Mouse (Mus musculus) embryo, embryonic 10.5 days (tissue): Measurements from ENCODE around the gene Cpne4.

ENCODE experiments used
- DNase-seq: peaks from one replicate; pipeline ENCODE4 v3.0.0-alpha.2; 2015; ENCODE audit warnings: low spot score

The Cpne4 gene

DNA sequence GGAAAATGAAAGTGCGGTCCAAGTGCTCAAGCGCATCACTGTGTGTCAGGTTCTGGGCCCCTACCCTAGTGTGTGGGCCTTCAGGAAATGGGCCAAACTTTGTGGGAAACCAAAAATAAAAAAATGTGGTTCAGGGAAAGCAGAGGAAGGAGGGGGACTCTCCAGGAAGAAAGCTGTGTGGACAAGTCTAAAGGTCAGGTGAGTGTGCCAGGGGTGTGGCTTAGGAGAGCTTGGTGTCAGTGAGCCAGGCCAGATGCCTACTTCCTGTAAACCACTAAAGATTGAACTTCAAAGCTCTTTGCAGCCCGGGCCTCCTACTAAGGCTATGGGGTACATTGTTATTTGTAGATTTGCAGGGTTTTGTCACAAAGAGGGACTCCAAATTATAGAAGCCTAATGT is 327.1 kb downstream of the Cpne4 start:
- no peak for DNase-seq

DNA sequence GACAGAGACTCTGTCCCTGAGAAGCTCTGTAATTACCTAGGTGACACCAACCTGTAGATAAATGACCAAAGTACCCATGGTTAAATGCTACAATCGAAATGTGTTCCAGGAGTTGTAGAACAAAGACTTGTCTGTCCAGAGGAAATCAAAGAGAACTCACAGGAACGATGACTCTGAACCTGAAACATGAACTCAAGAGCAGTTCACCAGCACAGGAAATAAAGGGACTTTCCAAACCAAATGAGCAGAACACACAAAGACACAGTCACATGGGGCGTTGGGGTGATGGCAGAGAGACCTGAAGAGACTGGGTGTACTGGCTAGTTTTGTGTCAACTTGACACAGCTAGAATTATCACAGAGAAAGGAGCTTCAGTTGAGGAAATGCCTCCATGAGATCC is 329.9 kb downstream of the Cpne4 start:
- no peak for DNase-seq

DNA sequence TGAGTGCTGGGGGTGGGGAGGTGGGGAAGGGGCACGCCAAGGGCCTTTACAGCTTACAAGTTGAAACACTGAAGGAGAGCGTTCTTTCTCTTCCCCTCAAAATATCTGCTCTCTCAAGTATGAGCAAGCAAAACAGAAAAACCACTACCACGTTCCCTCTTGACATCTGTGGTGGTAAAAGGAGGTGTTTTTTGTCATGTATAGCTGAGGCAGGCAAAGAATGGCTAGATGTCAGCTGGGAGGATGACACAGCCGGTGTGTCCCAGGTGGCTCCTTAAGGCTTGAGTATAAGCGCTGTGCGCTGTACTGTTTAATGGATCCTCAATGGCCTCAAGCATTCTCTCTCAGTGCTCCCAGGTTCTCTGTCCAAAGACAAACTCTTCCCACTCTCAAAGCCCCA is 331.5 kb downstream of the Cpne4 start:
- no peak for DNase-seq

DNA sequence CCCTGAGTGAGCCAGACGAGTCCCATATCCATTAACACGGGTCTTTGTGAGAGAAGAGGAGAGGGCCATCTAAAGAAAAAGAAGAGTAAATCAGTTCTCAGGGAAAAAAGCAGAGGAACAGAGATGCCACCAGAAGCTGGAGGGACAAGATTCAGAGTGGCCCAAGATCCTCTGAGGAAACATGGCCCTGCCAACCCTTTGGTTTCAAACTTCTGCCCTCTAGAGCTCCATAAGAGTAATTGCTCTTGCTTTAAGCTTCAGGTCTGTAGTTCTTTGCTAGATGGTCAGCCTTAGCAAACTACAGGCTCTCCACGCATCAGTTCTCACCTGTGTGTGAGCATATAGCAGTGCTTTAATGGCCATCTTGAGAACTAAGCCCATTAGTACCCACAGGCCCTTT is 343.4 kb downstream of the Cpne4 start:
- no peak for DNase-seq

DNA sequence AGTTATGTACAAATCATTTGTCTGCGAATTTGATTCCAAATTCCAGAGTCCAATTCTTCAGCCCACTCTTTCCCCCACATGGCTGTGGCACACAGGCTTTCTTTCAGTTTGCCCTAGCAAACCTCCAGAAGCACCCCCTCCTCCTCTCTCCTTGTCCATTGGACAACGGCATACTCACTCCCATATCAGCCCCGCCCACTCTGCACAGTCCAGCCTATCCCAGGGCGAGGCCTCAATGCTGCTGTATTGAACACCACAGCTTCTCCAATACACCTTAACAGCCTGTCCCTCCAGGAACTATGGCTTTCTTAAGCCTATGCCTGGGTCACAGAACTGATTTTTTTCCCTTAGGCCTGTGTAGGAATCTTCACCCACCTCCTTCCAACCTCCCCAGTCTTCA is 348.3 kb downstream of the Cpne4 start:
- no peak for DNase-seq

DNA sequence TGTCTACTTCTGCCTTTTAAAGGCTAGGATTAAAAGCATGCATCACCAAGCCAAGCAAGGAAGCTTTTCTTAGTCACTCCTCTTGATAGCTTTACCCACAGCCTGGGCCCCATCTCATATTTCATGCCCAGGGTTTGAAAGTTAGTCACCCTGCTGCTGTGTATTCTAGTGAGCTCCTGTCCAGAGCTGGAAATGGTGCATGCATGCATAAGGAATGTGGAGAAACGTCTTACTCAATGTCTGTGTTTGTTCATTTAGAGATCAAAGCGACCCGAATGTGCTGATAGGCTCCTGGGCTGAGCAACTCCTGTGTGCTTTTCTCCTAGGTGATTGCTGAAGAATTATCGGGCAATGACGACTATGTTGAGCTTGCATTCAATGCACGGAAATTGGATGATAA is 354.0 kb downstream of the Cpne4 start:
- peak; percentile 40 for DNase-seq

DNA sequence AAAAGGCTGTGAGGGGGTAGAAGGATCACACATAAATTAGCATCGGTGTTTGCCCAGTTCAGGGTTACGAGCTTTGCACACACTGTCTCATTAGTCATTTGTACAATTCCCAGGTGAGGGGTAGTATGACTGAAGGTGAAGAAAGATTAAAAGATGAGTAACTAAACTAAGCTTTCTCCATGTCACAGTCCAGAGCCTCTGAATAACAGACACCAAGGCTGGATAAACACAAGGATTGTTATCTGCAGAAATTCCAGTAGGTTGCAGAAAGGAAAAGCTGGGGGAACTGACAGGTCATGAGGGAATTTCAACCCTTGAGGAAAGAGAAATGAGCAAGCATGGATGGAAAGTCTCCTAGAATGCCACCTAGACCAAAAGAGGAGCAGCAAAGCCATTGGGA is 354.7 kb downstream of the Cpne4 start:
- no peak for DNase-seq

DNA sequence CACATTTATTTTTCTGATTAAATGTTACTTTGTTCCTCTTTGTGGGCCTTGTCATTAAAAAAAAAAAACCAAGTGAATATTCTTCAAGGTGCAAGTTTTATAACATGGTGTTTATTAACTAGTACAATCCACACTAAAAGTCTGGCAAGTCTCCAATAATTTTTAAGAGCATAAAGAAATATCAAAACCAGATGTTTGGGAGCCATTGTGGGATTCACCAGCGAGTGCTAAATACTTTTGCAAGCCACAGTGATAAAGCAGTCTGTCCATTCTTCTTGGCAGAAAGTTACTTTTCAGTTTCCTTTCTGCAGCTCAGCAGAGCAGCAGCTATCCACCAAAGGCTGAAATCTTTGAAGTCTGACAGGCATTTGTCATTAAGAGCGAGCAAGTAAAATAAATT is 365.6 kb downstream of the Cpne4 start:
- DNase-seq = peak; percentile 5

DNA sequence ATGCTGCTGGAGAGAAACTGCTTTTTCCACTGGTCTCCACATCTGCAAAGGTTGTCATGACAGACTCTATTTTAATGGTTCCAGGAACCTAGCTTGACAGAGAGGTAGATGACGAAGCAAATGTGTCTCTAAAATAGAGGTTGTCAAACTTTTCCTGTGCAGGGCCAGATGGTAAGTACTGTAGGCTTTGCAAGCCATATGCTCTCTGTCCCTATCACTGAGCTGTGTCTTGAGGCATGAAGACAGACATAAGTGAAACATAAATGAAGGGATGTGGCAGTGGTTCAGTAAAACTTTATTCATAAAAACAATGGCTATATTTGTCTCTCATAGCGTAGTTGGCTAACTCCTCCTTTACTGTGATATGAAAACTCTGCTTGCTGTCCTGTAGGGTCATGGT is 366.2 kb downstream of the Cpne4 start:
- DNase-seq = no peak

DNA sequence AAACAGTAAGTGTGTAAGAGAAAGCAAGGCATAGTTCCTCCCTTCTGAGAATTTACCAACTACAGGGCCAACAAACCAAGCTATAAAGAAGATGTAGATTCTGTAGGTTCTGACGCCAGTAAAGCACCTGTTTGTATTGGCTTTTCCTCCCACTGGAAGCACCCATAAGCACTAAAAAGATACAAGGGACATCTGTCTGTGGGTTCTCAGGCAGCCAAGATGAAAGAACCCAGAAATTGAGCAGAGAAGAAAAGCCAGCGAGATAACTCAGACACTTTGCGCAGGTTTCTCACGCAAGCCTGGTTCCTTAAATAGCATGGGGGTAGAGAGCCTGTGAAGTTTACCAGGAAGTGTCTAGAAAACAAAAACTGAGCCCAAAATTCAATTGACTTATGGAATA is 374.1 kb downstream of the Cpne4 start:
- DNase-seq = no peak

DNA sequence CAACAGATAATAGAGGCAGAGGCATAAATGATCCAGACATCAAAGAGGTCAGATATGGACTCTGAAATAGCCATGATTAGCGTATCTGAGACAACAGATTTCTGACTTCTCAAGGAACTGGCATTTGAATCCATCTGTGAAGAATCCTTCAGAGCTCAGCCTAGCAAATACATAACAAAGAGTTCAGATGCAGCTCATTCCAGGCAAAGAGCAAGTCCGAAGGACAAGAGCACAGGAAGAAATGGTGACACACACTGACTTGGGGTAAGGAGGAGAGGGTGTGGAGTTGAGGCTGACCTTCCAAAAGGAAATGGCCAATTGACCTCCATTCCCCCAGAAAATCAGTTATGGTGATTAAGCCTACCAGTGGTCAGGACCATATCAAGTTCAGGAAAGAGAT is 375.0 kb downstream of the Cpne4 start:
- DNase-seq = no peak

DNA sequence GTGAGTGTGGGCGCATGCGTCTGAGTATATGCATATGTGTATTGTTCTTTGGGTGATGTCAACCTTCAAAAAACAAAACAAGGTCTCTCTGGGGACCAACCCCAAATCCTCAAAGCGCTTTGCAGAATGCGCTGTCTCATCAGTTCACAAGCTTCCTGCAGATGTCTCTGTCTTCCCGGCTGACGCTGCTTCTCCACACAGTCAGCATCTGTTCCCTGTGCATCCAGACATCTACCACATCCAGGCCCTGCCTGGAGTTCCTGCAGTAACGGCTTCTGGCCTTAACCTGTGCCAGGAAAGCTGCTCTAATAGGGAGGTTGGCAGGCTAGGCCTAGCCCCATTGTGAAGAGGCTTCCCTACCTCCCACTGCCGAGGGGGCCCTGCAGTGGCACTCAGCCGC is 381.7 kb downstream of the Cpne4 start:
- no peak for DNase-seq

DNA sequence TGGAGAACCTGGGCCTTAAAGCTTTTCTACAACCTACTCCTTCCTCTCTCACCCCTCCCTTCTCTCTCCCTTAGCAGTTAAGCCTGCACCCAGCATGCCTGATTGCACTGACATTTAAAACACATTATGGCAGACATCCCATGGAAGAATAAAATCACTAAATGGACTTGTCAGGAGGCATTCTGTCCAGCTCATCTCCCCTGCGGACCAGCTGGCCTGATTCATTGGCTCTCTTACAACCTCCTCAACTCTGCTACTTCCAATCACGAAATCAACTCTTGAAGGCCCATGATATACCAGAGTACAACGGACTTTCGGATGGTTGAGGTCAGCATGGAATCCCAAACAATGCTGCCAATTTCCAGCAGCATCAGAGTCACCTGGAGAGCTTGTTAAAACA is 393.3 kb downstream of the Cpne4 start:
- DNase-seq = no peak

DNA sequence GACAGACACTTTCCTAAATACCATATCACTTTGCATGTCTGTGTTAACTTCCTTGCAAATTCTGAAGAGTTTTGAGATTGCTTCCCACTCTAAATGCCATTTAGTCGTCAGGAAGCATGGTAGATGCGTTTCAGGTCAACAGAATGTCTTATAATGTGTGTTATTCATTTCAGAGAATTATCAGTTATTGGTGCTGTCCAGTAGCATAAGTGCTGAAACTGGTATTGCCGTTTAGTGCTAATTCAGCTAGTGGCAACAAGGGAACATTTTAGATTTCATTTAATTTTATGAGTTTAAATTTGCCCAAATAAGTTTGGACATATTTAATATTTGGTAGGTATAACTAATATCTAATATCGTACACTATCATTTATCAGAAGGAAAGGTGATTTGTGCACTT is 403.5 kb downstream of the Cpne4 start:
- DNase-seq = peak; percentile 36

DNA sequence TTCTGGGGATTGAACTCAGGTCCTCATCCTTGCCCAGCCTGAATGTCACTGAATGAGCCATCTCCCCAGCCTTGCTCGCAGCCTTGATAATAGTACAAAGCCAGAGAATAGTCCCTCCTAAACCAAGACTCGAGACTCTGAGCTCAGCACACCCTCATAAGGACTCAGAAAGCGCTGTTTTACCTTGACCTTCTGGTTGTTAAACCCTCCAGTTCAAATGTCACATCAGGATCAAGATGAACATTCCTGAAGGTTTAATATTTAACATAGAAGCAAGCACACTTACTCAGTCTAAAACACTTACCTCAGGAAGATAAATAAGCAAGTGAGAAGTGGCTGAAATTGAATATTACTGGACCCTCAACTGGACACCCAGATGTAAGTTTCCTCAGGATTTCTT is 405.1 kb downstream of the Cpne4 start:
- no peak for DNase-seq

DNA sequence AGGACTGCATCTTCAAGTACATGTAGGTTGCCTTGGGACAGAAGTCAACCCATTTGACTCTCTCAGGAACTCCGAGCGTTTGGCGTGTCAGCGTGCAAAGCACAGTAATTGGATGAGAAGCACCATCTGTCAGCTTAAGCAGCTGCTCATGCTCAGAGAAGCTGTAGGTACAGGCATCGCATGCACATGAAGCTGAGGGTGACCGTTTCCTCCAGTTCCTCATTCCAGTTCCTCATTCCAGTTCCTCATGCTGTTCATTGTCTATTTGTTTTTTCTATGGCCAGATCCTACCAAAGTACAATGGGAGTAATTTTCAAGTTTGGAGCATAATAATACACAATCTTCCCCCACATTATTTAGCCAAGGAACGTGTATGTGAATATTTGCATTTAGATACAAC is 425.7 kb downstream of the Cpne4 start:
- DNase-seq = peak; percentile 3

DNA sequence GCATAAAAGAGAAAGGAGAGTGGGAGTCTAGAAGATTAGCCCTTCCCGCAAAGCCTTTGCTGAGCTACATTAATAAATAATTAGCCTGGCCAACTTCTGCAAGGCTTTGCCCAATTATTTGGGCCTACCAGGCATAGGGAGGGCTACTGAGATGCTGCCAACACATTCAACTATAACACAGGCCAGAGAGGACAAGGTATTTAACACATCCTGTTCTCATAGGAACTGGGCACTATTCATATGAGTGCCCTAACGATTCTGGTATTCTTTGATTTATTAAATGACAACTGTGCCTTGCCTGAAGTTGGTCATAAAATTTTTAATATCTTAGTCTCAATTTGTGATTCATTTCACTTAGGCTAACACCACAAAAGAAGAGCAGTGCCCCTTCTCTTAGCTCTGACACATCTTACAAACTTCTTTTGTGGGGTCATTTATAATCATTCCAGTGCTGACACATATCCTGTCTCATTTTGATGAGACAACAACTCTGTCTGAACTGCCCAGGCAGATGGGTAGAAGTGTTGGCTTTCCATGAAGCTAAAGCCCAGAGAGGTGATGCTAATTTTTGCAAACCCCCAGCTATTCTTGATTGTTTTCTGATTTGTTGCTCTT is 435.0 kb downstream of the Cpne4 start:
- DNase-seq = no peak

DNA sequence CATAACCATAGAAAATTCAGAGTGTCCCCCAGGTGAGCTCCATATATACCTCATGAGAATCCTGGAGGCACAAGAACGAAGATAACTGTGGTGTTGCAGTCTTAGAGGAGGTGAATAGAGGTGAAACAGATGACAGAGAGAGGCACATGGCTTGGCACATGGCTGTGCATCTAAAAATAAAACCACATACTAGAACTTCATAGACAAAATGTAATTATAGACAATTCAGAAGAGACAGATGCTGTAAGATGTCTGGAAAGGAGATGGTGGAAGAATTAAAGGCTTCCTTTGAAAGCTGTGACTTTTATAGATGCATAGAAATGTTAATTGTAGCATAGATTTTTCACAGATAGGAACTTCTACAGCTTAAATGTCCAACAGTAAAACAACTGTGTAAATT is 451.1 kb downstream of the Cpne4 start:
- DNase-seq = no peak

DNA sequence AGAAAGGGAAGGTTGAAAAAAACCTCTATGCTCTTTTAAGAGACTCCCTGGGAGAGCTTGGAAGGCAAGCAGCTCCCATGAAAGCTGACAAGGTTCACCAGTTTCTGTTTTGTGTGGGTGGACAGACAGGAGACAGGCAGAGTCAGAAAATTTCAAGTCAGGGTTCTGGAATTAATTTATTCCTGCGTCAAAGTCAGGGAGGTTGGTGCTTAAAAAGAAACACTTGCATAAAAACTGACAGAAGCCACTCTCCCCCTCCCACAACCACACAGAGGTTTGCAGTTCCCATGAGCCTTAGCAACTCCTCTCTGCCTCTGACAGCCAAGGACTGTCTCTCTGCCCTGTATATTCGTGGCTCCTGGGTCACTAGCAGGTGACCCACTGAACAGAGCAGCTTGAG is 463.6 kb downstream of the Cpne4 start:
- no peak for DNase-seq

DNA sequence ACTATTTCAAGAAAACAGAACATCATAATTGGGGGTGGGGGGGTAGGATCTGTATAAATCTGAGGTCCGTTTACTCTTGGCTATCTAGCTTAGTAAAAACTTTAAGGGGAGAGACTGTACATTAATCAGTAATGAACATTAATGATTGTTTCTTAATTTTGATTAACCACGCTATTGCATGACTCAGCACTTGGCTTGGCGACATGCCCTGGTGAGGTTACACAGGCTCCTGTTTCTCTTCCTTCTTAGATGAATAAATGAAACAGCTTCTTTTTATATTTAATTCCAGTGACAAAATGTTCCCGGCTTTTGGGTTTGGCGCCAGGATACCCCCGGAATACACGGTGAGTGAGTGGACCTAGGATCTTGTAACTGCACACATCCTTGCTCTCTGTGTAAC is 471.1 kb downstream of the Cpne4 start:
- DNase-seq = no peak

DNA sequence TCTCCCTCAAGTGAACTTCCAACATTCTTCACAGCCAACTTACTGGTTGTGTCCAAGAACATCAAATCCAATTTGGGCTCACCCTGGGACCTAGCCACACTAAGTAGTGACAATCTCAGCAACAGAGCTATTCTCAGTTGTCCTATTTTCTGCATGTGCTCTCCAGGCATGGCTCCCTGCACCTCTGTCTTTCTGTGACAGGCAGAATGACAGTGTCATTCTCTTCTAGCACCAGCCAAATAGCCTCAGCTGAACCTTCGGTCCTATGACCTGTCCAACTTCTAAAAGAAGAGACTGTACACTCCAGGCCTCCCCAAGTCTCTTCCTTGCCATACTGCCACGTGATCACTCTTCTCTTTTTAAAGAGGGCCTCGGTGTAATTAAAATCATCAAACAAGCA is 481.2 kb downstream of the Cpne4 start:
- DNase-seq = no peak

DNA sequence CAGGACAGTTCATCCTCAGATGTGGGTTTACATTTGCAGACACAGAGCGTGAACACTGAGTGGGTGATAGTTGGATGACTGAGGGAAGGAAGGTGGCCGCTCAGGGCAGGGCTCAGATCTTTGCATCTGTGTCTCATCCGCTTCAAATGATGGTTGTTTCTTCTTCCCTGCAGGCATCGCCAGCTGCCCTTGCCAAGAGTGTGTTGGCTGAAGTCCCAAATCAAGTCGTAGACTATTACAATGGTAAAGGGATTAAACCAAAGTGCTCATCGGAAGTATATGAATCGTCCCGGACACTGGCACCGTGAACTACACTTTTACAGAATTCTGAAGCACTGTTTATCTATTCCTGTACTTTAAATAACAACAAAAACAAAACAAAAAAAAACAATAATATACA is 485.5 kb downstream of the Cpne4 start:
- no peak for DNase-seq

DNA sequence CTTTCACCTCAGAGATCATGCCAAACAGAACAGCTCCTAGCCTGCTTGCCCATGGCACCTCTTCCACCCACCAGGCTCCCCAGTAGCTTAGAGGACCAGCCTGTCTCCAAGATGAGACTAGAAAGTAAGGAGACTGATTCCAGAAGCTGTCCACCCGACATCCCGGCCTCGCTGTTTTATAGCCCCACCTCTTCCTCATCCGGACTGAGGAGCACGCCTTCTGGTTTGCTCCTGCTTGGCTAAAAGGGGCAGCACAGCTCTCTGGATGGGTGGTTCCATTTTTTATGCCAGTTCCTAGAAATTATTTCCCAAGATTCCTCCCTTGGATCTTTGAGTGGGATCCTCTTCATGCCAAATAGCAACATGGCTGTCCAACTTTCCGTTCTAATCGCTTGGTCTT is 486.6 kb downstream of the Cpne4 start:
- DNase-seq = no peak

DNA sequence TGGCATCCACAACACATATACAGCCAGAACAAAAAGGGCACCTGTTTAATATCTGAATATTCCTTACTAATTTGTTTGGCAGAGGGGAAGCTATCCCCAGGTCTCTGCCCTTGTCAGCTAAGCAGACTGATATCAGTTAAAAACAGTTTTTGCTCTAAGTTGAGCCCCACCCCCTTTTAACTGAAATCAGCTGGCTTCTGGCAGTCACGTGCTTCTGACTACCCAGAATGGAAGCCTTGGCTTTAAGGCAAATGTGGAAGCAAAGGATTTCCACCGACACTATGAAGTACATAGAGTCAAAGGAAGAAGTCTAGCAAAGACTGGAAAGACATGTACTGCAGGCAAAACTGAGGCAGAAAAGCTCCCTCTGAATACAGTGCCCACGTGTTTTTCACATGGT is 490.8 kb downstream of the Cpne4 start:
- DNase-seq = no peak

DNA sequence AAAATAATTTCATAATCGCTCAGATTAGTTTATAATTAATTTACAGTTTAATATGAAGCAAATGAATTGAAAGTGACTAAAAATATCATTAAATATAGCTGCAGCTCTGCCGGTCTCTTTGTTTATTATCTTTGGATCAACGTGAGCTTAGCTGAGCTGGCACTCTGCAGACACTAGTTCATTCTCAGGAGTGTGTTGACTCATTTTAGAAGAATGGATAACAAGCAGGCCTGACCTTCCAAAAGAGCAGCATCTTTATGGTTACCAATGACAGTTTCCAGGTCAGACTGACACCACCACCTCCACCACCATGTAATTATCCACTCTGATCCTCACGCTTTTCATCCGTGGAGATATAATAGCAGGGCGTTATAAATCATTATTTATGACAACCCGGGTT is 498.9 kb downstream of the Cpne4 start:
- no peak for DNase-seq
